Mouse (Mus musculus): Measurements from ENCODE around the gene Gpr155. TPM values are rescaled to one million over a fixed set of nuclear protein-coding genes. Genes with fewer than 3 reads are reported as not detected.

Gene Gpr155
- polyA plus RNA-seq, 1 experiment = 1.3 TPM

DNA sequence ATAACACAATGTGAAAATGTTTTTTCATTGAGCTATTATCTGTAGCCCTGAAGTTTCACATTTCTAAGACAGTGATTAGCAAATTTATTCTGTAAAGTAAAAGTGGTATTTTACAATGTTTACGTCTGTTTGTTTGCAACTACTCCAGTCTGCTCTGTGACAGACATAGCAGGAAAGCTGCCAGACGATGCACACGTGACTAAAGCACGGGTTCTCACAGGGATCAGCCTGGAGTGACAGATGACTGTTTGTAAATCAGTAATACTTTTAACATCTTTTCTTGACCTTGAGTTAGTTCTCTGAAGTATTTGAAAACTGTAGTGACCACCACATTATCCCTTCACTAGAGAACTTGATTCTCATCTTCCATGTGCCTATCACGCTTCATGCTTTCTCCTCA lies 81.9 kb downstream of the Gpr155 start:
- H3K79me3 ChIP-seq (ENCODE audit: low read depth) = no peaks in the 10 kb centered on the region
- no peaks in the 10 kb centered on the region for H3K27me3 ChIP-seq (ENCODE audit: control insufficient read depth, insufficient read depth, insufficient read length)
- peaks cover 50% of the 10 kb centered on the region for H3K36me3 ChIP-seq (ENCODE audit: control insufficient read depth, insufficient read depth)
- no peak overlapping the region for H3ac ChIP-seq (ENCODE audit: control insufficient read depth, insufficient read length, low read depth)
- TF ChIP-seq MYOG (IDR thresholded peaks at IDR 0.05; ENCODE audit: control insufficient read depth, extremely low read depth, insufficient read length) (no peak), MYOD1 (IDR thresholded peaks at IDR 0.05; ENCODE audit: control insufficient read depth, insufficient read length, low read depth) (no peak), CEBPB (IDR thresholded peaks at IDR 0.05; ENCODE audit: low read depth) (no peak), MAX (IDR thresholded peaks at IDR 0.05) (no peak), FOSL1 (IDR thresholded peaks at IDR 0.05; ENCODE audit: insufficient read depth, low read length, poor library complexity, severe bottlenecking) (no peak), CTCF (IDR thresholded peaks at IDR 0.05; ENCODE audit: control insufficient read depth, insufficient read depth, insufficient read length) (no peak), USF1 (IDR thresholded peaks at IDR 0.05; ENCODE audit: low read depth) (no peak)
- no peak overlapping the region for H3K4me3 ChIP-seq (ENCODE audit: insufficient read depth, poor library complexity, severe bottlenecking)
- no peaks in the 10 kb centered on the region for H3K79me2 ChIP-seq (ENCODE audit: control insufficient read depth, insufficient read depth)

DNA sequence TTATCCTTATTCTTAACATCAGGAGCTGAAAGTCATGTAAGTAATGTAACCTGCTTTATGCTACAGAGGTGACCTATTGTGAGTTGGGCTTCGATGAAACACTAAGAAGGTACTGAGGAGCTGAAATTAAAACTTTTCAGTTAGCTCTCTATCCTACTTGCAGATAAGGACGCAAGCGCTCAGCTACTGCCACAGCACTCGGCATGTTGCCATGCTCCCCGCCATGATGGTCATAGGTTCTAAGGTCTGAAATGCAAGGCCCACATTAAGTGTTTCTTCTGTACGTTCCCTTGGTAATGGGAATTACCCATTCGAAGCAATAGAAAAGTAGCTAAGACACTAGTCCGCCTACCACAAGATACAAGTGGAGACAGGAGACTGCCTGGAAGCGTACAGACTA lies 83.7 kb downstream of the Gpr155 start:
- TF ChIP-seq MAX (IDR thresholded peaks at IDR 0.05) (no peak), CEBPB (IDR thresholded peaks at IDR 0.05; ENCODE audit: low read depth) (no peak), USF1 (IDR thresholded peaks at IDR 0.05; ENCODE audit: low read depth) (no peak), CTCF (IDR thresholded peaks at IDR 0.05; ENCODE audit: control insufficient read depth, insufficient read depth, insufficient read length) (no peak), MYOD1 (IDR thresholded peaks at IDR 0.05; ENCODE audit: control insufficient read depth, insufficient read length, low read depth) (no peak), MYOG (IDR thresholded peaks at IDR 0.05; ENCODE audit: control insufficient read depth, extremely low read depth, insufficient read length) (no peak), FOSL1 (IDR thresholded peaks at IDR 0.05; ENCODE audit: insufficient read depth, low read length, poor library complexity, severe bottlenecking) (no peak)
- H3K36me3 ChIP-seq (ENCODE audit: control insufficient read depth, insufficient read depth) = peaks cover 44% of the 10 kb centered on the region
- no peaks in the 10 kb centered on the region for H3K27me3 ChIP-seq (ENCODE audit: control insufficient read depth, insufficient read depth, insufficient read length)

DNA sequence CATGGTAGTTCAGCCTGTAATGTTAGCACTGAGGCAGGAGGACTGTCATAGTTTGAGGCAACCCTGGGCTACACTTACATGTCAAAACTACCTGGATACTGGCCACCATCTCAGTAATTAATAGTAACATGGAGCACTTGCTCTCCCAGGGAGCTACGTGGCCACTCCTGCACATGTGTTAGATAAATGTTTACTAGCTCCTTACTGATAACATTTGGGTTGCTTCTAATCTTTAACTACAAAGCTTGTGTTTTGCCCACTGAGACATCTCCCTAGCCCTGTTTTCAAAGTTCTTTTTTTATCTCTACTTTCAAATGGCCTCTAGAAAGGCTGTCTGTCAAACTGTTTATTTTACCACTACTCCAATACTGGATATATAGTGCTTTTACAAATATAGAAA lies 84.4 kb downstream of the Gpr155 start:
- Histone ChIP-seq H3ac (ENCODE audit: control insufficient read depth, insufficient read length, low read depth) (no peak overlapping the region), H3K79me2 (ENCODE audit: control insufficient read depth, insufficient read depth) (no peaks in the 10 kb centered on the region), H3K4me3 (ENCODE audit: insufficient read depth, poor library complexity, severe bottlenecking) (no peak overlapping the region), H3K27me3 (ENCODE audit: control insufficient read depth, insufficient read depth, insufficient read length) (no peaks in the 10 kb centered on the region), H3K79me3 (ENCODE audit: low read depth) (no peaks in the 10 kb centered on the region), H3K36me3 (ENCODE audit: control insufficient read depth, insufficient read depth) (peaks cover 36% of the 10 kb centered on the region)
- TF ChIP-seq CEBPB (IDR thresholded peaks at IDR 0.05; ENCODE audit: low read depth) (no peak), FOSL1 (IDR thresholded peaks at IDR 0.05; ENCODE audit: insufficient read depth, low read length, poor library complexity, severe bottlenecking) (no peak), MYOD1 (IDR thresholded peaks at IDR 0.05; ENCODE audit: control insufficient read depth, insufficient read length, low read depth) (no peak)

More for the DNA sequence above, 83.7 kb downstream of the Gpr155 start:
- H3ac ChIP-seq (ENCODE audit: control insufficient read depth, insufficient read length, low read depth) = no peak overlapping the region
- no peak overlapping the region for H3K4me3 ChIP-seq (ENCODE audit: insufficient read depth, poor library complexity, severe bottlenecking)
- H3K79me2 ChIP-seq (ENCODE audit: control insufficient read depth, insufficient read depth) = no peaks in the 10 kb centered on the region
- H3K79me3 ChIP-seq (ENCODE audit: low read depth) = no peaks in the 10 kb centered on the region

DNA sequence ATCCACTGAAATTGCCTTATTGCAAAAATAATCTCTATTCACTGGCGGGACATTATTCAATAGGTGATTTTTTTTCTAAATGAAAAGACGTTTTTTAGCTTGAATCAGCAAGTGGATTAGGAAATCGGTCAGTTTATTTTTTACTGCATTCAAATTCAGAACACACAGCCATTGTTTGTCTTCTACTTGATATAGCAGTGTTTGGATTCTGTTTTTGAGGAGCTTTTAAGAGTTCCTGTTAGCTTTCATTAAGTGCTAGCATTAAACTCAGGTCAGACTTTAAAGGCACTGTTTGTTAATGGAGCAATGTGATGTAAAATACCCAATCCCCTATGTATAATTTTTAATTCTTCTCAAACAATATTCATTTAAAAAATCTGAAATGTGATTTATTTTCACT lies 87.5 kb downstream of the Gpr155 start:
- H3K36me3 ChIP-seq (ENCODE audit: control insufficient read depth, insufficient read depth) = peaks cover 10% of the 10 kb centered on the region

DNA sequence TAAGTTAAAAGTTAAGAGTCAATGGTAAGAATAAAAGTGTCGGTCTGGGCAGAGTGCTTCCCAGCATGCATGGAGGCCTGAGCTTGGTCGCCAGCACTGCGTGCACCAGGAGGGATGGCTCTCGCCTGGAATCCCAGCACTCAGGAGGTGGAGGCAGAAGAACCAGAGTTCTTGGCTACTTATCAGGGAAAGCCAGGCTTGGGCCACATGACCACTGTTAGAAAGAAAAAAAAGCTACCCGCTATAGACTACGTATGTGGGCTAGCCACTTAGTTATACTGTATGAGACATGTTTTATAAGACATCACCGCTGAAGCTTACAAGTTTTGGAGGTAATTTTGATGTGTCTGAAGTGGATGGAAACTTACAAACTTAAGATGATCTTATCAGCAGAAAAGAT lies 88.2 kb downstream of the Gpr155 start:
- Histone ChIP-seq H3K36me3 (ENCODE audit: control insufficient read depth, insufficient read depth) (peaks cover 6% of the 10 kb centered on the region), H3ac (ENCODE audit: control insufficient read depth, insufficient read length, low read depth) (no peak overlapping the region)
- TF ChIP-seq MYOG (IDR thresholded peaks at IDR 0.05; ENCODE audit: control insufficient read depth, extremely low read depth, insufficient read length) (no peak), FOSL1 (IDR thresholded peaks at IDR 0.05; ENCODE audit: insufficient read depth, low read length, poor library complexity, severe bottlenecking) (no peak), MYOD1 (IDR thresholded peaks at IDR 0.05; ENCODE audit: control insufficient read depth, insufficient read length, low read depth) (no peak), MAX (IDR thresholded peaks at IDR 0.05) (no peak), CTCF (IDR thresholded peaks at IDR 0.05; ENCODE audit: control insufficient read depth, insufficient read depth, insufficient read length) (no peak), CEBPB (IDR thresholded peaks at IDR 0.05; ENCODE audit: low read depth) (no peak), USF1 (IDR thresholded peaks at IDR 0.05; ENCODE audit: low read depth) (no peak)

More for the DNA sequence above, 87.5 kb downstream of the Gpr155 start:
- Histone ChIP-seq H3K27me3 (ENCODE audit: control insufficient read depth, insufficient read depth, insufficient read length) (no peaks in the 10 kb centered on the region), H3K4me3 (ENCODE audit: insufficient read depth, poor library complexity, severe bottlenecking) (no peak overlapping the region), H3ac (ENCODE audit: control insufficient read depth, insufficient read length, low read depth) (no peak overlapping the region), H3K79me2 (ENCODE audit: control insufficient read depth, insufficient read depth) (no peaks in the 10 kb centered on the region), H3K79me3 (ENCODE audit: low read depth) (no peaks in the 10 kb centered on the region)
- TF ChIP-seq MAX (IDR thresholded peaks at IDR 0.05) = no peak
- no peak for TF ChIP-seq MYOG (IDR thresholded peaks at IDR 0.05; ENCODE audit: control insufficient read depth, extremely low read depth, insufficient read length)
- no peak for TF ChIP-seq CTCF (IDR thresholded peaks at IDR 0.05; ENCODE audit: control insufficient read depth, insufficient read depth, insufficient read length)
- no peak for TF ChIP-seq MYOD1 (IDR thresholded peaks at IDR 0.05; ENCODE audit: control insufficient read depth, insufficient read length, low read depth)
- no peak for TF ChIP-seq USF1 (IDR thresholded peaks at IDR 0.05; ENCODE audit: low read depth)
- TF ChIP-seq FOSL1 (IDR thresholded peaks at IDR 0.05; ENCODE audit: insufficient read depth, low read length, poor library complexity, severe bottlenecking) = no peak
- TF ChIP-seq CEBPB (IDR thresholded peaks at IDR 0.05; ENCODE audit: low read depth) = no peak

DNA sequence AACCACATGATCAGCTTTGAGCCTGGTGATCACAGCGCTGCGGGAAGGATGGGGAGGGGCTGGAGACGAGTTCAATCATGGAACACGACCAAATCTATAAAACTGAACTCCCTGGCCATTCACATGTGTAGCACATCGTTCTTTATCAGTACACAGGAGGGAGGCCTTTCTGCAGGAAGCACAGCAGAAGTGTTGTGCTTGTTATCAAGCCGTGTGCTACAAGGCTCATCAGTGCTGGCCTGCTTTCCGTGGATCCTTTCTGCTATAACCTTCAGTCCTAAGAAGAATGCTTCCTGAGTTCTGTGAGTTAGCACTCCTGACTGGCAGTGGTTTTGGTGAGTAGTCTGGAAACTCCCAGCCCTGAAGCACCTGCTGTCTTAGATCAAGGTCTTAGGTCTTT lies 91.3 kb downstream of the Gpr155 start:
- Histone ChIP-seq H3ac (ENCODE audit: control insufficient read depth, insufficient read length, low read depth) (no peak overlapping the region), H3K27me3 (ENCODE audit: control insufficient read depth, insufficient read depth, insufficient read length) (no peaks in the 10 kb centered on the region), H3K79me2 (ENCODE audit: control insufficient read depth, insufficient read depth) (no peaks in the 10 kb centered on the region), H3K4me3 (ENCODE audit: insufficient read depth, poor library complexity, severe bottlenecking) (no peak overlapping the region), H3K36me3 (ENCODE audit: control insufficient read depth, insufficient read depth) (no peaks in the 10 kb centered on the region), H3K79me3 (ENCODE audit: low read depth) (no peaks in the 10 kb centered on the region)
- TF ChIP-seq MYOD1 (IDR thresholded peaks at IDR 0.05; ENCODE audit: control insufficient read depth, insufficient read length, low read depth) = peak; percentile 19
- TF ChIP-seq CTCF (IDR thresholded peaks at IDR 0.05; ENCODE audit: control insufficient read depth, insufficient read depth, insufficient read length) = no peak

More for the DNA sequence above, 88.2 kb downstream of the Gpr155 start:
- H3K79me3 ChIP-seq (ENCODE audit: low read depth) = no peaks in the 10 kb centered on the region
- H3K4me3 ChIP-seq (ENCODE audit: insufficient read depth, poor library complexity, severe bottlenecking) = no peak overlapping the region
- no peaks in the 10 kb centered on the region for H3K79me2 ChIP-seq (ENCODE audit: control insufficient read depth, insufficient read depth)
- no peaks in the 10 kb centered on the region for H3K27me3 ChIP-seq (ENCODE audit: control insufficient read depth, insufficient read depth, insufficient read length)

Other genes with a start within 250 kb of the Gpr155 start
- 40.4 TPM for gene Ola1, start 167.6 kb downstream of the Gpr155 start, polyA plus RNA-seq (2012; fragmentation: generic; extraction: Trizol)
- 0.02 TPM for gene Sp9, start 114.6 kb downstream of the Gpr155 start, polyA plus RNA-seq (2012; fragmentation: generic; extraction: Trizol)
- gene Scrn3, start 74.0 kb downstream of the Gpr155 start, polyA plus RNA-seq (2012; fragmentation: generic; extraction: Trizol) = 7.0 TPM
- 3.4 TPM for gene Cir1, start 73.9 kb downstream of the Gpr155 start, polyA plus RNA-seq (2012; fragmentation: generic; extraction: Trizol)
- 16.1 TPM for gene Wipf1, start 143.2 kb upstream of the Gpr155 start, polyA plus RNA-seq (2012; fragmentation: generic; extraction: Trizol)
- 105 TPM for gene Chrna1, start 193.8 kb upstream of the Gpr155 start, polyA plus RNA-seq (2012; fragmentation: generic; extraction: Trizol)

All from C2C12 (cell line).